Mouse (Mus musculus) heart, embryonic 13.5 days (tissue): ENCODE measurements at regions not wholly inside any gene's neighbourhood (a gene's known extent, or its start where the extent isn't known, plus 50 kb on each side); places are given as distances from the start of the nearest gene placed in this dataset.

Experiments used
- ATAC-seq: fragments of 200-750 bp; cut with Nextera tagmentation; 2 replicates; pipeline ENCODE4 v1.8.0; 2017; ENCODE audit warnings: moderate TSS enrichment; ENCODE audit not compliant: insufficient number of reproducible peaks, low FRiP score, low TSS enrichment; ENCODE audit errors: extremely low read depth
- H3K27ac ChIP-seq: fragments of 300-500 bp; sonication (generic); replicated peaks from 2 replicates; pipeline ENCODE4 v1.5.1; 2015; ENCODE audit warnings: moderate library complexity, mild to moderate bottlenecking, inconsistent platforms
- H3K27me3 ChIP-seq: fragments of 300-500 bp; sonication (generic); replicated peaks from 2 replicates; pipeline ENCODE4 v1.6.1; 2015; ENCODE audit warnings: mild to moderate bottlenecking, inconsistent platforms
- H3K36me3 ChIP-seq: fragments of 300-500 bp; sonication (generic); 2 replicates; pipeline ENCODE4 v1.6.1; 2015; ENCODE audit warnings: mild to moderate bottlenecking, inconsistent platforms
- H3K4me1 ChIP-seq: fragments of 300-500 bp; sonication (generic); 2 replicates; pipeline ENCODE4 v1.6.1; 2015; ENCODE audit warnings: inconsistent platforms
- H3K4me2 ChIP-seq: fragments of 300-500 bp; sonication (generic); 2 replicates; pipeline ENCODE4 v1.6.1; 2015; ENCODE audit warnings: inconsistent platforms, mild to moderate bottlenecking, moderate library complexity
- H3K4me3 ChIP-seq: fragments of 300-500 bp; sonication (generic); 2 replicates; pipeline ENCODE4 v1.5.1; 2015; ENCODE audit warnings: moderate library complexity, mild to moderate bottlenecking, inconsistent platforms
- H3K9ac ChIP-seq: fragments of 300-500 bp; sonication (generic); 2 replicates; pipeline ENCODE4 v1.6.1; 2015; ENCODE audit warnings: inconsistent platforms, mild to moderate bottlenecking, moderate library complexity
- H3K9me3 ChIP-seq: fragments of 300-500 bp; sonication (generic); 2 replicates; pipeline ENCODE4 v1.6.1; 2016; ENCODE audit warnings: inconsistent platforms
- WGBS: fragments of 180-500 bp; shearing (Covaris S2); methylation state at CpG from one replicate; pipeline ENCODE4 v1.1.7; 2015; ENCODE audit warnings: mixed read lengths; 5-methylcytosine and 5-hydroxymethylcytosine counted together

GRCm38 (mm10) chr2:9078158-9078557, 802.9 kb upstream of the 4930412O13Rik start:
- H3K27ac ChIP-seq, result no peak overlapping the region
- no peaks in the 10 kb centered on the region for H3K9me3 ChIP-seq
- H3K4me1 ChIP-seq, result no peaks in the 10 kb centered on the region
- H3K27me3 ChIP-seq, result no peaks in the 10 kb centered on the region
- H3K36me3 ChIP-seq, result no peaks in the 10 kb centered on the region
- H3K4me2 ChIP-seq, result no peak overlapping the region
- WGBS, result 63% methylated on average over 4 of the region's 4 CpGs
- H3K4me3 ChIP-seq, result no peak overlapping the region
- no peak overlapping the region for H3K9ac ChIP-seq
- no peak for ATAC-seq

GRCm38 (mm10) chr2:9081746-9082145, 799.3 kb upstream of the 4930412O13Rik start:
- H3K9ac ChIP-seq, result no peak overlapping the region
- no peaks in the 10 kb centered on the region for H3K9me3 ChIP-seq
- no peaks in the 10 kb centered on the region for H3K4me1 ChIP-seq
- H3K4me3 ChIP-seq, result no peak overlapping the region
- no peak for ATAC-seq
- H3K27ac ChIP-seq, result no peak overlapping the region
- 69% methylated on average over 1 of the region's 1 CpGs for WGBS
- H3K27me3 ChIP-seq, result no peaks in the 10 kb centered on the region
- H3K4me2 ChIP-seq, result no peak overlapping the region
- no peaks in the 10 kb centered on the region for H3K36me3 ChIP-seq

- Histone ChIP-seq H3K27me3 (no peaks in the 10 kb centered on the region), H3K4me1 (no peaks in the 10 kb centered on the region), H3K9me3 (no peaks in the 10 kb centered on the region), H3K27ac (no peak overlapping the region), H3K4me2 (no peak overlapping the region), H3K4me3 (no peak overlapping the region), H3K36me3 (no peaks in the 10 kb centered on the region), H3K9ac (no peak overlapping the region)
- 81% methylated on average over 4 of the region's 4 CpGs for WGBS
- no peak for ATAC-seq
These were observed 785.7 kb upstream of the 4930412O13Rik start for GRCm38 (mm10) chr2:9095317-9095716.

GRCm38 (mm10) chr2:9116697-9117096, 764.4 kb upstream of the 4930412O13Rik start:
- Histone ChIP-seq H3K9me3 (no peaks in the 10 kb centered on the region), H3K27me3 (no peaks in the 10 kb centered on the region), H3K9ac (no peak overlapping the region), H3K36me3 (no peaks in the 10 kb centered on the region), H3K27ac (no peak overlapping the region), H3K4me2 (no peak overlapping the region), H3K4me3 (no peak overlapping the region), H3K4me1 (no peaks in the 10 kb centered on the region)
- 66% methylated on average over 3 of the region's 3 CpGs for WGBS
- ATAC-seq, result no peak

- Histone ChIP-seq H3K4me3 (no peak overlapping the region), H3K36me3 (no peaks in the 10 kb centered on the region), H3K27ac (no peak overlapping the region), H3K4me1 (no peaks in the 10 kb centered on the region), H3K27me3 (no peaks in the 10 kb centered on the region), H3K4me2 (no peak overlapping the region), H3K9me3 (no peaks in the 10 kb centered on the region), H3K9ac (no peak overlapping the region)
- WGBS, result 71% methylated on average over 5 of the region's 5 CpGs
- no peak for ATAC-seq
These were observed 763.5 kb upstream of the 4930412O13Rik start for GRCm38 (mm10) chr2:9117523-9117922.

GRCm38 (mm10) chr2:9136963-9137362, 744.1 kb upstream of the 4930412O13Rik start:
- WGBS, result 40% methylated on average over 4 of the region's 4 CpGs

GRCm38 (mm10) chr2:9141411-9141810, 739.6 kb upstream of the 4930412O13Rik start:
- Histone ChIP-seq H3K27ac (no peak overlapping the region), H3K9ac (no peak overlapping the region), H3K36me3 (no peaks in the 10 kb centered on the region), H3K9me3 (no peaks in the 10 kb centered on the region), H3K4me1 (no peaks in the 10 kb centered on the region), H3K4me3 (no peak overlapping the region), H3K27me3 (no peaks in the 10 kb centered on the region), H3K4me2 (no peak overlapping the region)
- WGBS, result 46% methylated on average over 1 of the region's 1 CpGs
- ATAC-seq, result no peak

More at GRCm38 (mm10) chr2:9136963-9137362, 744.1 kb upstream of the 4930412O13Rik start:
- Histone ChIP-seq H3K9me3 (no peaks in the 10 kb centered on the region), H3K27me3 (no peaks in the 10 kb centered on the region), H3K4me2 (no peak overlapping the region), H3K27ac (no peak overlapping the region), H3K4me1 (no peaks in the 10 kb centered on the region), H3K4me3 (no peak overlapping the region), H3K9ac (no peak overlapping the region), H3K36me3 (no peaks in the 10 kb centered on the region)
- no peak for ATAC-seq

GRCm38 (mm10) chr2:9155604-9156003, 725.4 kb upstream of the 4930412O13Rik start:
- Histone ChIP-seq H3K27me3 (no peaks in the 10 kb centered on the region), H3K4me3 (no peak overlapping the region), H3K27ac (no peak overlapping the region), H3K4me2 (no peak overlapping the region), H3K4me1 (no peaks in the 10 kb centered on the region), H3K9me3 (no peaks in the 10 kb centered on the region), H3K9ac (no peak overlapping the region), H3K36me3 (no peaks in the 10 kb centered on the region)
- WGBS, result 84% methylated on average over 5 of the region's 5 CpGs
- no peak for ATAC-seq

GRCm38 (mm10) chr2:9160181-9160580, 720.9 kb upstream of the 4930412O13Rik start:
- no peak overlapping the region for H3K4me3 ChIP-seq
- ATAC-seq, result no peak
- H3K9me3 ChIP-seq, result no peaks in the 10 kb centered on the region
- H3K4me1 ChIP-seq, result no peaks in the 10 kb centered on the region
- no peaks in the 10 kb centered on the region for H3K27me3 ChIP-seq
- no peaks in the 10 kb centered on the region for H3K36me3 ChIP-seq
- no peak overlapping the region for H3K9ac ChIP-seq
- H3K4me2 ChIP-seq, result no peak overlapping the region
- H3K27ac ChIP-seq, result no peak overlapping the region

GRCm38 (mm10) chr2:9163819-9164560, 717.1 kb upstream of the 4930412O13Rik start:
- 67% methylated on average over 5 of the region's 5 CpGs for WGBS

GRCm38 (mm10) chr2:9182127-9182526, 698.9 kb upstream of the 4930412O13Rik start:
- H3K36me3 ChIP-seq, result no peaks in the 10 kb centered on the region
- H3K4me1 ChIP-seq, result peaks cover 3% of the 10 kb centered on the region; the same call in 1 of the 2 replicates
- H3K9me3 ChIP-seq, result no peaks in the 10 kb centered on the region
- no peak overlapping the region for H3K27ac ChIP-seq
- WGBS, result 27% methylated on average over 5 of the region's 5 CpGs
- no peak overlapping the region for H3K4me2 ChIP-seq
- H3K4me3 ChIP-seq, result no peak overlapping the region
- H3K9ac ChIP-seq, result no peak overlapping the region
- no peaks in the 10 kb centered on the region for H3K27me3 ChIP-seq
- no peak for ATAC-seq

More at GRCm38 (mm10) chr2:9163819-9164560, 717.1 kb upstream of the 4930412O13Rik start:
- Histone ChIP-seq H3K4me2 (no peak overlapping the region), H3K9ac (no peak overlapping the region), H3K9me3 (no peaks in the 10 kb centered on the region), H3K36me3 (no peaks in the 10 kb centered on the region), H3K27ac (no peak overlapping the region), H3K4me1 (no peaks in the 10 kb centered on the region), H3K27me3 (no peaks in the 10 kb centered on the region), H3K4me3 (no peak overlapping the region)
- no peak for ATAC-seq

GRCm38 (mm10) chr2:9184243-9184642, 696.8 kb upstream of the 4930412O13Rik start:
- Histone ChIP-seq H3K9me3 (no peaks in the 10 kb centered on the region), H3K4me3 (no peak overlapping the region), H3K36me3 (no peaks in the 10 kb centered on the region), H3K27me3 (no peaks in the 10 kb centered on the region), H3K9ac (no peak overlapping the region), H3K27ac (no peak overlapping the region), H3K4me1 (peaks cover 3% of the 10 kb centered on the region; the same call in 1 of the 2 replicates), H3K4me2 (no peak overlapping the region)
- WGBS, result 78% methylated on average over 4 of the region's 4 CpGs
- no peak for ATAC-seq
